8 mouse cellular contexts compared by ENCODE assay signal in genomic region chr13:114838535-114838990, GRCm38 (mm10). TPM values are rescaled to one million over a fixed set of nuclear protein-coding genes. Genes with fewer than 3 reads are reported as not detected.
DNase-seq lines count a peak whose midpoint lies in the region; ATAC-seq lines count a peak whose summit lies in the region.

No protein-coding gene starts in this region.

- peak; percentile 91 for DNase-seq in adipocyte (ENCODE audit: low spot score)
- DNase-seq in cerebellum, adult 9-11 months, result peak; percentile 91
- DNase-seq in gastrocnemius, postnatal 14 days, result peak; percentile 69
- DNase-seq in layer of hippocampus, postnatal 25 days (ENCODE audit: extremely low spot score in 1 of 2, low spot score in 1 of 2), result peak; percentile 22 to 54
- no peak for DNase-seq in urinary bladder, adult 18-20 months (ENCODE audit: low spot score in 2 of 2)

- H3K9me3 ChIP-seq in hindbrain, embryonic 16.5 days (ENCODE audit: control insufficient read depth, low read length), result no peaks in the 10 kb centered on the region
- H3K9me3 ChIP-seq in lung, embryonic 16.5 days (ENCODE audit: control insufficient read depth, low read length), result no peaks in the 10 kb centered on the region
- no peaks in the 10 kb centered on the region for H3K9me3 ChIP-seq in stomach, embryonic 14.5 days (ENCODE audit: control insufficient read depth, low read depth, low read length)

- intact Hi-C loops in gastrocnemius, postnatal 14 days (cut with DNase I; ENCODE audit: low total_unique reads), result no loop called here

- no peak overlapping the region for H3K4me3 ChIP-seq in hindbrain, embryonic 16.5 days (ENCODE audit: low read length)
- no peak overlapping the region for H3K4me3 ChIP-seq in lung, embryonic 16.5 days (ENCODE audit: low read length)
- no peak overlapping the region for H3K4me3 ChIP-seq in stomach, embryonic 14.5 days (ENCODE audit: low read depth, low read length)

- no peaks in the 10 kb centered on the region for H3K36me3 ChIP-seq in hindbrain, embryonic 16.5 days (ENCODE audit: control insufficient read depth, insufficient read depth, low read length)
- peaks cover 3% of the 10 kb centered on the region; the same call in 1 of the 2 replicates for H3K36me3 ChIP-seq in lung, embryonic 16.5 days (ENCODE audit: control insufficient read depth, insufficient read depth, low read length)
- peaks cover 3% of the 10 kb centered on the region; the same call in 1 of the 2 replicates for H3K36me3 ChIP-seq in stomach, embryonic 14.5 days (ENCODE audit: control insufficient read depth, insufficient read depth, low read length)

- H3K27ac ChIP-seq in hindbrain, embryonic 16.5 days (ENCODE audit: low read depth, low read length), result peak overlapping the region; percentile 54
- peak overlapping the region; percentile 85 for H3K27ac ChIP-seq in lung, embryonic 16.5 days (ENCODE audit: low read length)
- H3K27ac ChIP-seq in stomach, embryonic 14.5 days (ENCODE audit: low read length), result peak overlapping the region; percentile 76

- WGBS in hindbrain, embryonic 16.5 days, result 30% methylated on average over 5 of the region's 5 CpGs
- 24% methylated on average over 5 of the region's 5 CpGs for WGBS in lung, embryonic 16.5 days
- WGBS in stomach, embryonic 14.5 days, result 48% methylated on average over 5 of the region's 5 CpGs

- peak; percentile 94 for ATAC-seq in hindbrain, embryonic 16.5 days
- peak; percentile 87 for ATAC-seq in lung, embryonic 16.5 days (ENCODE audit: low read depth)
- ATAC-seq in stomach, embryonic 14.5 days (ENCODE audit: insufficient number of reproducible peaks, insufficient read depth, low FRiP score, low read depth), result peak; percentile 61; the same call in 1 of the 2 replicates

- no peaks in the 10 kb centered on the region for H3K27me3 ChIP-seq in hindbrain, embryonic 16.5 days (replicated peaks; ENCODE audit: control insufficient read depth, insufficient read depth, low read length)
- H3K27me3 ChIP-seq in lung, embryonic 16.5 days (ENCODE audit: control insufficient read depth, insufficient read depth, low read depth, low read length), result no peaks in the 10 kb centered on the region
- H3K27me3 ChIP-seq in stomach, embryonic 14.5 days (ENCODE audit: control insufficient read depth, insufficient read depth, low read length), result no peaks in the 10 kb centered on the region

- no peak overlapping the region for H3K4me2 ChIP-seq in hindbrain, embryonic 16.5 days (ENCODE audit: low read length)
- H3K4me2 ChIP-seq in lung, embryonic 16.5 days (ENCODE audit: low read depth, low read length), result no peak overlapping the region
- H3K4me2 ChIP-seq in stomach, embryonic 14.5 days (replicated peaks; ENCODE audit: low read depth, low read length), result no peak overlapping the region

- H3K9ac ChIP-seq in hindbrain, embryonic 16.5 days (ENCODE audit: low read depth, low read length), result no peak overlapping the region
- H3K9ac ChIP-seq in lung, embryonic 16.5 days (ENCODE audit: low read length), result no peak overlapping the region
- H3K9ac ChIP-seq in stomach, embryonic 14.5 days (replicated peaks; ENCODE audit: low read depth, low read length), result no peak overlapping the region

- H3K4me1 ChIP-seq in hindbrain, embryonic 16.5 days (ENCODE audit: control insufficient read depth, insufficient read depth, low read depth, low read length), result no peaks in the 10 kb centered on the region
- H3K4me1 ChIP-seq in lung, embryonic 16.5 days (replicated peaks; ENCODE audit: control insufficient read depth, insufficient read depth, low read length), result peaks cover 29% of the 10 kb centered on the region
- H3K4me1 ChIP-seq in stomach, embryonic 14.5 days (ENCODE audit: control insufficient read depth, insufficient read depth, low read length), result peaks cover 7% of the 10 kb centered on the region; the same call in 1 of the 2 replicates

RNA-seq across cellular contexts. Expression of gene Mocs2, which starts 20.5 kb away (rescaled TPM):
- 10 to 100 TPM; 42.9 to 45.2 TPM for total RNA-seq in gastrocnemius, postnatal 14 days (2021)
- 136 and 144 TPM in 2 replicates for polyA plus RNA-seq in hindbrain, embryonic 16.5 days (2015; fragmentation: Nextera tagmentation; extraction: Ambion mirVana)
- 10 to 100 TPM; 83.6 to 85.9 TPM for total RNA-seq in layer of hippocampus, postnatal 25 days (2021)
- 83.9 and 98.1 TPM in 2 replicates for polyA plus RNA-seq in lung, embryonic 16.5 days (2015; fragmentation: Nextera tagmentation; extraction: Ambion mirVana)
- polyA plus RNA-seq in stomach, embryonic 14.5 days (2014; fragmentation: Nextera tagmentation; extraction: Ambion mirVana), result 97.0 and 101 TPM in 2 replicates

Comparison
In these comparisons a context has a peak if more than half of its experiments do, and no peak if none do; other contexts are left out.
1. DNase-seq: peak in adipocyte (single experiment), cerebellum, adult 9-11 months (single experiment), gastrocnemius, postnatal 14 days (single experiment) and layer of hippocampus, postnatal 25 days (2 of 2); none in urinary bladder, adult 18-20 months (0 of 2).
2. Peak in every context shown above with its lines, with median percentiles within 50 percentile points of each other: ATAC-seq and H3K27ac ChIP-seq.